Mouse (Mus musculus): ENCODE results near the gene Uba52. TPM values are rescaled to one million over a fixed set of nuclear protein-coding genes. Genes with fewer than 3 reads are reported as not detected.

Gene Uba52
- polyA plus RNA-seq, 1 experiment from 2014 or later, result 951 TPM

DNA sequence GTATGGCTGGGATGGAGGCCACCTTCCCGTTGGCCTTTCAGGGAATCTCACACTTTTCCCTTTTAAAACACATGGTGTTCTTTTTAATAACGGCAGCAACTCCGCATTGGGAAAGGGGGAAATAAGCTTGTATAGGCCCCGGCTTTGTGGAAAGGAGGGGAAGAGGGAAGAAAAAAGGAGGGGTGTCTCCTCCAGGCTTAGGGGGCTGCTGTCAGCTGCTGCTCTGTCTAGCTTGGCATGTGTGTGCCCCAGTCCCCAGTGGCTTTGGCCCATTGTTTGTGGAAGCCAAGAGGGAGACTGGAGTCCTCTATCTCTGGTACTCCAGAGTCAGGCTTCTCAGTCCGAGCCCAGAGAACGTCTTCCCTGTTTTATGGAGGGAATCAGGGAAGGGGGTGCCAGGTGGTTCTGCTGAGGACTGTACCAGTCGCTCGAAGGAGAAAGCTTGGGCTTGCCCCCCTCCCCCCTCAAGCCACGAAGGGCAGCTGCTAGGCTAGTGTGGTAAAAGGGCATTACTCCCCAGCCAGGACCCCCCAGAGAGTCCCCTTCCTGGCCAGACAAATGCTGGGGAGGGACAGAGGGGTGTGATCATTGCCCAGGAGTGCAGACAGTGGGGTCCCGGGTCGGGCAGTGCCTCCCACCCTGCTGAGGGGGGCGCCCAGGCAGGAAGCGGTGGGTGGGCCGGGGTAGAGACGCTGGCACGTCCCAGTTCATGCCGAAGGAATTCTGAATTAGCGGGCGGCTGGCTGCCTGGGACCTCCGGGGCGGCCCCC, 15.4 kb downstream of the Uba52 start:
- Histone ChIP-seq H3K36me3 (replicated peaks) (peaks cover 28% of the 10 kb centered on the region), H3K27me3 (replicated peaks; ENCODE audit: low read depth, poor library complexity, severe bottlenecking) (peaks cover 100% of the 10 kb centered on the region), H3K27ac (replicated peaks) (peak overlapping the region; percentile 87), H3K4me3 (peak overlapping the region; percentile 73), H3K9me3 (no peaks in the 10 kb centered on the region), H3K4me1 (peaks cover 79% of the 10 kb centered on the region)
- WGBS, result 3% methylated on average over 21 of the region's 21 CpGs
- DNase-seq (ENCODE audit: low spot score), result peak; percentile 59

DNA sequence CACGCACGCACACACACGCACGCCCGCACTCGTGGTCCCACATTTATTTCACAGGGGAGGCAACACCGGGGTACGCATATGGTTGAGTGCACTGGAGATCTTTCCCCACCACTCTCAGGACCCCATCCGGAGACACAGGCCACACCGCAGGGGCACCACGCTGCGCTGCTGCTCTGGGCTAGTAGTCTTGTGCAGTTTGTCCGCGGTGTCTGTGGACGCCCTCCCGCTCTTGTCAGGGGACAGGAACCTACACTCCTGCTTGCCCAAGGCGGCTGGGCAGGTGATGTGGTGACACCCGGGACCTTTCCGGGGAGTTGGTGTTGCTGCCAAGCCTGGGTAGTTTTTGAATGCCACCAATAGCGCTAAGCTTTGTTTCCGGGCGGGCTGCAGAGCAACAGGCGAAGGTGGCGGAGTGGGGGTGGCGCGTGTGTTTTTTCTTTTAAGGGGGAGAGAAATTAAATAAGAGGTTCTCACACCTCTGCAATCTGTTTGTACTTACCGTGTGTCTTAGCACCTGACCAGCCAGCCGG, 16.1 kb downstream of the Uba52 start:
- peak overlapping the region; percentile 87 for H3K27ac ChIP-seq (replicated peaks)
- peaks cover 21% of the 10 kb centered on the region for H3K36me3 ChIP-seq (replicated peaks)
- peak overlapping the region; percentile 73 for H3K4me3 ChIP-seq
- DNase-seq (ENCODE audit: low spot score), result peak; percentile 60
- peaks cover 79% of the 10 kb centered on the region for H3K4me1 ChIP-seq
- peaks cover 100% of the 10 kb centered on the region for H3K27me3 ChIP-seq (replicated peaks; ENCODE audit: low read depth, poor library complexity, severe bottlenecking)
- 2% methylated on average over 28 of the region's 28 CpGs for WGBS
- no peaks in the 10 kb centered on the region for H3K9me3 ChIP-seq

DNA sequence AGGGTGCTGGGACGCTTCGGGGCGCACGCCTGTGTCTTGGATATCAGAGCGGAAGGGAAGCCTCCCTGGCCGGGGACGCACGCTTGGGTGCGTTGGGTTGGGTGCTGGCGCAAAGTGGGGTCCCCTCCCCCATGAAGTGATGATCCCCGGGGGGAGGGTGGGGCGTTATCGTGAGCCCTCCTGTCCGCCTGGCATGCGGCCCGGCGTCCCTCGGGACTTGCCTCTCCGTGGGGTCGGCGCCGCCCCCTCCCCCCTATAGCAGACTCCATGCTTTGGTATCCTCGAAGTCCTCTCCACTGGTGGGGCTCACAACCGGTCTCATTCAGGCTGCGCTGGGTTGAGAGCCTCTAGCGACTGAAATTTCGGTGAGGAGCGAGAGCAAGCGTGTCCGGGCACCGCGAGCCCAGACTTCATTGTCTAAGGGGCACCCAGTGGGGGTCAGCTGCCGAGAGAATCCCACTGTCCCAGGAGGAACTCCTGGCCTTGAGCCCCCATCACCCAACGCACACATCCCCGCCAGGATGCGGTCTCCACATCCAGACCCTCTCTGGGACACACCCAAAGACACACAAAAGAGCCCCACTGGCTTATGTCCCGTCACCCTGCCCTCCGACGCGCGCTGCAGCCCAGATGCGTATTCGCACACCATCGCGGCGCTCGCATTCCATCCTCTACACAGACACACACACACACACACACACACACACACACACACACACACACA, 16.7 kb downstream of the Uba52 start:
- under 1% methylated on average over 47 of the region's 47 CpGs for WGBS
- H3K4me3 ChIP-seq, result peak overlapping the region; percentile 73
- no peaks in the 10 kb centered on the region for H3K9me3 ChIP-seq
- peak; percentile 62 for DNase-seq (ENCODE audit: low spot score)
- peaks cover 79% of the 10 kb centered on the region for H3K4me1 ChIP-seq
- H3K27me3 ChIP-seq (replicated peaks; ENCODE audit: low read depth, poor library complexity, severe bottlenecking), result peaks cover 100% of the 10 kb centered on the region
- peaks cover 15% of the 10 kb centered on the region for H3K36me3 ChIP-seq (replicated peaks)
- peak overlapping the region; percentile 87 for H3K27ac ChIP-seq (replicated peaks)

DNA sequence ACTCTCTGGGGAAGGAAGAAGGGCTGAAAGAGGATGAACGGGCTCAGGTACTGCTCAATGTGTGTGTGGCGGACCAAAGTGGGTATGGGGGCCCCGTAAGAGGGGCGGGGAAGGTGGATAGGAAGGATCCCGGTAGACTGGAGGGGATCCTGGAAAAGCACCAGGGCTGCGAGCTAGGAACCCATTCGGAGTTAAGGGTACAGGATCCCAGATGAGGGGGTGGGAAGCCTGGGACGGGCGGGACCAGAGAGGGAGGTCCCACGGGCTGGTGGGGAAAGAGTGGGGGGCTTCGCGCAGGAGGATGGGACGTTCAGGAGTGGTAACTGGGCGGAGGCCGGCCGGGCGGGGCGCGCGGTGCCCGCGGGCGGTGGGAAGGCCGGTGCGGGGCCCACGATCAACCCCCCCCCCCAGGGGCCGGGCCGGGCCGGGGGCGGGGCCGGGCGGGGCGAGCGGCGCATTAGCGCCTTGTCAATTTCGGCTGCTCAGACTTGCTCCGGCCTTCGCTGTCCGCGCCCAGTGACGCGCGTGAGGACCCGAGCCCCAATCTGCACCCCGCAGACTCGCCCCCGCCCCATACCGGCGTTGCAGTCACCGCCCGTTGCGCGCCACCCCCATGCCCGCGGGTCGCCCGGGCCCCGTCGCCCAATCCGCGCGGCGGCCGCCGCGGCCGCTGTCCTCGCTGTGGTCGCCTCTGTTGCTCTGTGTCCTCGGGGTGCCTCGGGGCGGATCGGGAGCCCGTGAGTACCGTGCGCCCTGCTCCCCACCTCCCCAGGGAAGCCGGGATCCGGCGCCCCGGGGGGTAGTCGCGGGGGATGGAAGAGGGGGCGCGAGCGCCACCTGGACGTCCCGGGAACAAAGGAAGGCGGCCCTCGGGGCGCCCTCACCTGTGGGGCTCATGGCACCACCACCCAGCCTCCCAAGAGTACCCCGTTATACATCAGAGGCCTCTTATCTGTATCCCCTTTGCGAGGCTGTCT, 17.6 kb downstream of the Uba52 start, which contains the start of gene Crlf1:
Crlf1 (plus strand) TSS at position 495 of the 977 bp plus-strand sequence.
- Histone ChIP-seq H3K4me1 (peaks cover 83% of the 10 kb centered on the region), H3K27me3 (replicated peaks; ENCODE audit: low read depth, poor library complexity, severe bottlenecking) (peaks cover 100% of the 10 kb centered on the region), H3K36me3 (replicated peaks) (peaks cover 9% of the 10 kb centered on the region), H3K27ac (replicated peaks) (peak within 1 kb of the TSS; percentile 87), H3K4me3 (peak within 1 kb of the TSS; percentile 73), H3K9me3 (no peaks in the 10 kb centered on the region)
- peak; percentile 75 for DNase-seq (ENCODE audit: low spot score)
- under 1% methylated on average over 88 of the region's 93 CpGs for WGBS

DNA sequence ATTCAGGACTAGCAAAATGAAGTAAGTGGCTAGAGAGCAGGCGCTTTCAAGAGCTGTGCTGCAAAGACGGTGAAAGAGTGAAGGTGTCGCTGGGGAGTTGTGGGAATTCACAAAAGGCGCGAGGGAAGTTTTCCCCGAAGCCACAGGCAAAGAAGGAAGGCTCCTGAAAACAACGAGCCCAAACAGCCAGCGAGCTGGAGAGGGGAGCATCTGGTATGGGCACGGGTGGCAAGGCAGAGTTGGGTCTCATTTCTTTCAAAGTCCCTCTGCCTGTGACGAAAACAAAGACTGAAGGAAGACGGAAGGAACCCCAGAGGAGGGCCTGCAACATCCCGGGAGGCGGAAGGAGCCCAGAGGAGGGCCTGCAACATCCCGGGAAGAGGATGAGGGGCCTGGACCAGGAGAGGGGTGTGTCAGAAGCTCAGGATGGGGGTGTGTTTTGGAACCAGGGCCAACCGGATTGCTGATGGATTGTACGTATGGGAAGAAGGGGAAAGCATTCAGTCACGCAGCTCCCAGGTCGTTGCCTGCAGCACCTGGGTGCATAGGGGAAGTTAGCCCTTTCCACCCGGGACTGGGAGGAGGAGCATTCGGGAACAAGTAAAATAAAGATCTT, 19.6 kb downstream of the Uba52 start:
- Histone ChIP-seq H3K27ac (replicated peaks) (peak overlapping the region; percentile 87), H3K36me3 (replicated peaks) (no peaks in the 10 kb centered on the region), H3K27me3 (replicated peaks; ENCODE audit: low read depth, poor library complexity, severe bottlenecking) (peaks cover 100% of the 10 kb centered on the region), H3K9me3 (no peaks in the 10 kb centered on the region), H3K4me1 (peaks cover 100% of the 10 kb centered on the region), H3K4me3 (peak overlapping the region; percentile 73)
- WGBS, result 1% methylated on average over 20 of the region's 20 CpGs
- DNase-seq (ENCODE audit: low spot score), result peak; percentile 67

DNA sequence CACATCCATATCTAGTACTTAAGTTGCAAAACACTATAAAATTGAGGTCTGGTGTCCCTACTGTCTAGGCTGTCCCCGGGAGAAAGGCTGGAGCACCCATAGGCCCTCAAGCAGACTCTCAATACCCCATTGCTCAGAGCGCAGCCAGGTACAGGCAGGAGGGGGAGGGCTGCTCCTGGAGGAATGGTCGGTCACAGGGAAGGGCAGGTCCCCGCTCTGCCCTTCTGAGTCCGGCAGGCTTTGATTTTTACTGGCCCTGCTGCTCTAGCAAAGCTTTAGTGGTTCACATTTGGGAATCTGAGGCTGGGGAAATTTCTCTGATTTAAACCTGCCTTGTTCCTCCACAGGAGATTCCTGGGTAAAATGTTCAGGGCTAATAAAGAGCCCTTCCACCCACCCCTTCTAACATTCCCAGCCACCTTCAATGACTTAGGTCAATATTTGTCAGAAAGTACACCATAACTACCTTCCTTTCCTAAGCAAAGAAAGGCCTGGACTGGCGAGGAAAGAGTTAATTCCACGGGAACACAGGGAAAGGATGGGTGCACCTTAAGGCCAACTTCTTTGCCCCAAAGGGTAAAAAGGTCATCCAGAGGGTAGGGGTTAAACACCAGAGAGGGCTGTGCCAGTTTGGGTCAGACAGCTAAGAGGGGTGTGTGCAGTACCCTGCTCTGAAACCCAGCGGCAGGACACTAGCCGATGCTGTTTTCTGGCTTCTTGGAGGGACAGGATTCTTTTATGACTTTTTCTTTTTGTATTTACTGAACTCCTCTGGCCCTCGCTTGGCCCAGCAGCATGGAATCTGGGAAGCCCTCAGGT, 20.3 kb downstream of the Uba52 start:
- Histone ChIP-seq H3K36me3 (replicated peaks) (no peaks in the 10 kb centered on the region), H3K4me3 (peak overlapping the region; percentile 73), H3K4me1 (peaks cover 98% of the 10 kb centered on the region), H3K9me3 (no peaks in the 10 kb centered on the region), H3K27me3 (replicated peaks; ENCODE audit: low read depth, poor library complexity, severe bottlenecking) (peaks cover 100% of the 10 kb centered on the region), H3K27ac (replicated peaks) (peak overlapping the region; percentile 87)
- no peak for DNase-seq (ENCODE audit: low spot score)
- WGBS, result 3% methylated on average over 10 of the region's 10 CpGs

DNA sequence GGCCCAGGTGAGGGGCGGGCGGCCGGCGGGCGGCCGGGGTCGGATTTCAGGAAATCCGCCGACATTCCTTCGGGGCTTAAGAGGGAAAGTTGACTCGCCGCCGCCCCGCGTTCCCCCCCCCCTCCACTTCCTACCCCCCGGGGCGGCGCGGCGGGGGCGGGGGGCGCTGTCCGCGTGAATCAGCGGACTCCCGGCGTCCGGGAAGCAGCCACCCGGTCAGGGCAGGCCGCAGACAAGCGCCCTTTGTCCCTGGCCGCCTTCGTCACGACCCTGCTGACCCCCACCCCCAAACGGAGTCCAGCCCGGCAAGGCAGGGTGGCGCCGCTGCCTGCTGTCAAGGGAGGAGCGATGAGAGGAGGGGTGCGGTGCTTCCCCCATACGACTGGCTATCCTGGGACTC, 21.0 kb downstream of the Uba52 start:
- Histone ChIP-seq H3K27me3 (replicated peaks; ENCODE audit: low read depth, poor library complexity, severe bottlenecking) (peaks cover 100% of the 10 kb centered on the region), H3K4me3 (peak overlapping the region; percentile 73), H3K36me3 (replicated peaks) (peaks cover 6% of the 10 kb centered on the region; the same call in 1 of the 2 replicates), H3K9me3 (no peaks in the 10 kb centered on the region), H3K4me1 (peaks cover 91% of the 10 kb centered on the region), H3K27ac (replicated peaks) (peak overlapping the region; percentile 87)
- under 1% methylated on average over 41 of the region's 41 CpGs for WGBS
- peak; percentile 77 for DNase-seq (ENCODE audit: low spot score)

DNA sequence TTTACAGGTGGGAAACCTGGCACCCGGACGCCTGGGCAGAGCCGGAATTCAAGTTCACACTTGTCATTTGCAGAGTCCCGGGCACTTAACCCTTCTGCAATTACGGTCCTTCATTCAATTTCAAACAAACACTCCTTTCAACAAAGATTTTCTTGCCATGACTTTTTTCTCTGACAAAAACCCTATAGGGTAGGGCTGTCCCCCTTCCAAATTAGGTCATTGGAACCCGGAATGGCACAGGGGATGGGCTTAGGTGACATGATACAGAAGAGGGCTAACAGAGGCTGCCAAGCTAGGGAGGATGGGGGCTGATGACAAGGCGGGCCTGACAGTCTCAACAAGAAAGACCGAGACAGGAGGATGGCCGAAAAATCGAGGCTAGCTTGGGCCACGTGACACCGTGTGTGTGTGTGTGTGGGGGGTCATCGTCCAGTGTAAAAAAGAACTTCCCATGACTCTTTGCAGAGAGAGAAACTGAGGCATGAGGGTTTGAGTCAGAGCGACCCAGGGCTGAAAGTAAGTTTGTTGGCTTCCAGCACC, 21.6 kb downstream of the Uba52 start:
- H3K27ac ChIP-seq (replicated peaks), result peak overlapping the region; percentile 87
- H3K4me1 ChIP-seq, result peaks cover 85% of the 10 kb centered on the region
- H3K36me3 ChIP-seq (replicated peaks), result peaks cover 8% of the 10 kb centered on the region; the same call in 1 of the 2 replicates
- H3K4me3 ChIP-seq, result peak overlapping the region; percentile 73
- H3K9me3 ChIP-seq, result no peaks in the 10 kb centered on the region
- peak; percentile 67 for DNase-seq (ENCODE audit: low spot score)
- WGBS, result under 1% methylated on average over 14 of the region's 14 CpGs
- peaks cover 100% of the 10 kb centered on the region for H3K27me3 ChIP-seq (replicated peaks; ENCODE audit: low read depth, poor library complexity, severe bottlenecking)

DNA sequence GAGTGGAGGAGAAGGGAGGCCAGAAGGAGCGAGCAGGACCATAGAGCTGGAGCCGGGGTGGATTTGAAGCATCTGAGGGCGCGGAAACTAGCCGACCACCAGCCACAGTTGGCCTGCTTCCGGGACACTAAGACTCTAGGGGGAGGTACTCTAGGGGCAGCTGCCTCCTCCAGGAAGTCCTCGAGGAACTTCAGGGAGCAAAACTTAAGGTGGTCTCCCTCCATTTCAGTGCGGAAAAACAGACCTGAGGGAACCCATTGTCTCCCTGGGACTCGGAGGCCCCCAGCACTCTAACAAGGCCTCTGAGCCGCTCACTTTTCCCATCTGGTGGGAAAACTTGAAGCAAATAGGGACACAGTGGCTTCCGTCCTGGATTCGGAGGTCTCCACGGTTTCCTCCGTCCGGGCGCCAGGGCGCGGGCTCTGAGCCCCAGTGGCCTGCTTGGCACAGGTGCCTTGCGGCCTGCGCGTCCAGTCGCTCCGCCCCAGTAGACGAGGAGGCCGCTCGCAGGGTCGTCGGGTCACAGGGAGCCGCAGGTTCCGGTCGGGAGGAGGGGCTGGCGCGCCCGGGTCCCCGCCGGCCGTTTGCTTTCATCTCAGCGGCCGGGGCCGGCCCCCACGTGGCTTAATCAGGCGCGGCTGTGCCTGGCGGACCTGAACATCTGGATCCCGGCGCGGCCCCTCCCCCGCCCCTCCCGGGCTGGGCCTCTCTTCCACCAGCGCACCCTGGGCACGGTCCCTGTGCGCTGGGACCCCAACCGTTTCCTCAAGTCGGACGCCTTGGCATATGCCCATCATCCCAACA, 22.4 kb downstream of the Uba52 start:
- H3K27me3 ChIP-seq (replicated peaks; ENCODE audit: low read depth, poor library complexity, severe bottlenecking), result peaks cover 100% of the 10 kb centered on the region
- H3K9me3 ChIP-seq, result no peaks in the 10 kb centered on the region
- 2% methylated on average over 55 of the region's 55 CpGs for WGBS
- peaks cover 77% of the 10 kb centered on the region for H3K4me1 ChIP-seq
- peaks cover 8% of the 10 kb centered on the region; the same call in 1 of the 2 replicates for H3K36me3 ChIP-seq (replicated peaks)
- peak; percentile 92 for DNase-seq (ENCODE audit: low spot score)
- peak overlapping the region; percentile 87 for H3K27ac ChIP-seq (replicated peaks)
- H3K4me3 ChIP-seq, result peak overlapping the region; percentile 73

DNA sequence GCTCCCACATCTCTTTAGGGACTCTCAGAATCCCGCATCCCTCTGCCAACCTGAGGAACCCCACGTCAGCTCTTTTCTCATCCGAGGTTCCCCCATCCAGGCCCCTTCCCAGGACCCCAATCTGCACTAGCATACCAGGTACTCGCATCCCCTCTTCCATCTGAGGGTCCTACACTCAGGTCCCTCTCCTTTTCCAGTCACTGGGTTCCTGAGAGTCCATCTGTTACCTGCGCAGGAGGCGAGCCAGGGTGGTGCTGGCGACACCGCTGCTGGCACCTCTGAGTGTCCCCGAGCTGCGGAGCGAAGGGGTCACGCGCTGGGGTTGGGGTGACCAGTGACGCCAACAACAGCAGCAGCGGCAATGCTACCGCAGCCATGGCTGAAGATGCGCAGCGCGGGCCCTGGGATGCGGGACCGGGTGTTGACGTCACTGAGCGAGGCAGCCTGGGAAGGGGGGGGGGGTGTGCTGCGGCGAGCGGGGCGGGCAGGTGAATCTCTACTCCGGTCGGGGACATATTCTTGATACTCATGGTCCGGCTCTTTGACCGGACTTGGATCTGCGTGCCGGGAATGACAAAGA, 23.6 kb downstream of the Uba52 start, which contains the start of gene Tmem59l:
Tmem59l (minus strand) TSS at position 418 of the 580 bp plus-strand sequence.
- Histone ChIP-seq H3K4me3 (peak within 1 kb of the TSS; percentile 73), H3K36me3 (replicated peaks) (peaks cover 8% of the 10 kb centered on the region; the same call in 1 of the 2 replicates), H3K9me3 (no peaks in the 10 kb centered on the region), H3K27me3 (replicated peaks; ENCODE audit: low read depth, poor library complexity, severe bottlenecking) (peaks cover 99% of the 10 kb centered on the region), H3K27ac (replicated peaks) (peak within 1 kb of the TSS; percentile 87), H3K4me1 (peaks cover 65% of the 10 kb centered on the region)
- 3% methylated on average over 33 of the region's 33 CpGs for WGBS
- no peak for DNase-seq (ENCODE audit: low spot score)
